8 mouse cellular contexts compared by ENCODE assay signal in the genomic region with DNA sequence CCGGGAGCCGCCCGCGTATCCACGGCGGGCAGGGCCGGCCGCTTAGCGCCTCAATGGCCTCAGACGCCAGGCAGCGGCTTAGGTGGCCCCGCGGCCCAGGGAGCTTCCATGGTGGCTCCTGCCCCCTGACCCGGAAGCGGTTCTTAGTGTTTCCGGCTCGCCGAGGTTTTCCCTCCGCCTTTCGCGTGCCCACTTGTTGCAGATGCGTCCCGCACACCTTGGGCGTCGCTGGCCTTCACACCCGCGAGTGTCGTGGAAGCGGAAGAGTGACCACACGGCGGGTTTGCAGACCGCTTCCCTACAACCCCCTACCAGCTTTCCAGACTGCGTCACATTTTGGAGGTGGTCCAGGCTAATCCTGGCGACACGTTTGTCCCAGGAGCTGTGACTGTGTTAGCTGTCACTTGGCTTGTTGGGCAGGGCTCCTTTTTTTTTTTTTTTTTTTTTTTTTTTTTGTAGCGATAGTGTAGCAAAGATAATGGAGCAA. TPM values are rescaled to one million over a fixed set of nuclear protein-coding genes. Genes with fewer than 3 reads are reported as not detected.
DNase-seq lines count a peak whose midpoint lies in the region; ATAC-seq and TF ChIP-seq lines count a peak whose summit lies in the region.

TSS of gene Nek9 (minus strand) at position 120 of the 487 bp plus-strand sequence.

- DNase-seq in A20 (ENCODE audit: low read depth, low spot score) = peak; percentile 98
- DNase-seq in heart, adult 9 months (ENCODE audit: low spot score in 2 of 2) = peak; percentile 88 to 93
- peak; percentile 66 to 85 for DNase-seq in monocyte, adult 2 months (ENCODE audit: low read depth in 1 of 2, low spot score in 2 of 2)
- peak; percentile 87 to 90 for DNase-seq in spleen, postnatal 36 days (ENCODE audit: low spot score in 2 of 2)

- under 1% methylated on average over 36 of the region's 36 CpGs for WGBS in kidney, embryonic 14.5 days
- 0% methylated on average over 36 of the region's 36 CpGs for WGBS in limb, embryonic 15.5 days

- peak within 1 kb of the TSS; percentile 91 for H3K4me3 ChIP-seq in bone marrow macrophage, adult 2 months (ENCODE audit: insufficient read depth, low read length)
- peak within 1 kb of the TSS; percentile 75 for H3K4me3 ChIP-seq in embryonic fibroblast, embryonic 13.5 days (ENCODE audit: insufficient read depth, low read length)
- peak within 1 kb of the TSS; percentile 86 for H3K4me3 ChIP-seq in kidney, embryonic 14.5 days (ENCODE audit: low read length)
- H3K4me3 ChIP-seq in limb, embryonic 15.5 days = peak within 1 kb of the TSS; percentile 97

- H3K9me3 ChIP-seq in kidney, embryonic 14.5 days (ENCODE audit: control insufficient read depth, low read length) = no peaks in the 10 kb centered on the region
- H3K9me3 ChIP-seq in limb, embryonic 15.5 days = no peaks in the 10 kb centered on the region

- TF ChIP-seq POLR2A in bone marrow macrophage, adult 2 months (IDR thresholded peaks at IDR 0.05; ENCODE audit: borderline replicate concordance, low read depth, low read length) = no peak
- peak; percentile 84 for TF ChIP-seq POLR2A in embryonic fibroblast, embryonic 13.5 days (IDR thresholded peaks at IDR 0.05; ENCODE audit: low read depth, low read length)

- peak; percentile 88 for ATAC-seq in kidney, embryonic 14.5 days (ENCODE audit: low FRiP score, low TSS enrichment)
- peak; percentile 82; the same call in 1 of the 2 replicates for ATAC-seq in limb, embryonic 15.5 days (ENCODE audit: insufficient number of reproducible peaks, low FRiP score, low TSS enrichment, low read depth)

- peak within 1 kb of the TSS; percentile 69 for H3K4me2 ChIP-seq in kidney, embryonic 14.5 days (replicated peaks; ENCODE audit: low read depth, low read length)
- peak within 1 kb of the TSS; percentile 56 for H3K4me2 ChIP-seq in limb, embryonic 15.5 days

- no peak for TF ChIP-seq CTCF in bone marrow macrophage, adult 2 months (IDR thresholded peaks at IDR 0.05; ENCODE audit: low read depth, low read length)
- TF ChIP-seq CTCF in embryonic fibroblast, embryonic 13.5 days (IDR thresholded peaks at IDR 0.05; ENCODE audit: borderline replicate concordance, insufficient read depth, low read length) = no peak

- H3K4me1 ChIP-seq in bone marrow macrophage, adult 2 months (ENCODE audit: control insufficient read depth, insufficient read depth, low read length) = peaks cover 31% of the 10 kb centered on the region
- H3K4me1 ChIP-seq in embryonic fibroblast, embryonic 13.5 days (ENCODE audit: control insufficient read depth, insufficient read depth, low read length) = 0 out of 2 replicates have a peak, but pooled peaks cover 2% of the 10 kb centered on the region
- H3K4me1 ChIP-seq in kidney, embryonic 14.5 days (ENCODE audit: control insufficient read depth, insufficient read depth, low read length) = 0 out of 2 replicates have a peak, but pooled peaks cover 13% of the 10 kb centered on the region
- H3K4me1 ChIP-seq in limb, embryonic 15.5 days = peaks cover 22% of the 10 kb centered on the region

- peak within 1 kb of the TSS; percentile 93 for H3K27ac ChIP-seq in bone marrow macrophage, adult 2 months (ENCODE audit: insufficient read depth, low read depth, low read length)
- peak within 1 kb of the TSS; percentile 80 for H3K27ac ChIP-seq in embryonic fibroblast, embryonic 13.5 days (ENCODE audit: insufficient read depth, low read length)
- peak within 1 kb of the TSS; percentile 84 for H3K27ac ChIP-seq in kidney, embryonic 14.5 days (ENCODE audit: low read depth, low read length)
- H3K27ac ChIP-seq in limb, embryonic 15.5 days = peak within 1 kb of the TSS; percentile 93

- peaks cover 22% of the 10 kb centered on the region for H3K36me3 ChIP-seq in kidney, embryonic 14.5 days (ENCODE audit: control insufficient read depth, insufficient read depth, low read length)
- H3K36me3 ChIP-seq in limb, embryonic 15.5 days = peaks cover 22% of the 10 kb centered on the region

- peak within 1 kb of the TSS; percentile 98 for H3K9ac ChIP-seq in kidney, embryonic 14.5 days (ENCODE audit: low read depth, low read length)
- peak within 1 kb of the TSS; percentile 97 for H3K9ac ChIP-seq in limb, embryonic 15.5 days

- H3K27me3 ChIP-seq in kidney, embryonic 14.5 days (ENCODE audit: control insufficient read depth, insufficient read depth, low read length) = no peaks in the 10 kb centered on the region
- H3K27me3 ChIP-seq in limb, embryonic 15.5 days = no peaks in the 10 kb centered on the region

RNA-seq across cellular contexts. Expression of gene Nek9, which starts in this region (rescaled TPM):
- polyA plus RNA-seq in bone marrow macrophage, adult 2 months (2012; ENCODE audit: insufficient read depth, insufficient read length, missing spikeins) = 46.6 and 52.4 TPM in 2 replicates
- polyA plus RNA-seq in embryonic fibroblast, embryonic 13.5 days (2011; ENCODE audit: insufficient read length, low read depth, missing spikeins) = 59.0 and 65.8 TPM in 2 replicates
- polyA plus RNA-seq in kidney, embryonic 14.5 days (2014; fragmentation: Nextera tagmentation; extraction: Ambion mirVana) = 13.1 and 19.1 TPM in 2 replicates
- 17.4 and 23.1 TPM in 2 replicates for polyA plus RNA-seq in limb, embryonic 15.5 days (2015; fragmentation: Nextera tagmentation; extraction: Ambion mirVana)

Comparison
In these comparisons a context has a peak if more than half of its experiments do, and no peak if none do; other contexts are left out.
1. Peak in every context shown above with its lines: DNase-seq, ATAC-seq, H3K4me3 ChIP-seq and H3K27ac ChIP-seq.